Comparison of ENCODE assay signal across 9 mouse cellular contexts in the genomic region with DNA sequence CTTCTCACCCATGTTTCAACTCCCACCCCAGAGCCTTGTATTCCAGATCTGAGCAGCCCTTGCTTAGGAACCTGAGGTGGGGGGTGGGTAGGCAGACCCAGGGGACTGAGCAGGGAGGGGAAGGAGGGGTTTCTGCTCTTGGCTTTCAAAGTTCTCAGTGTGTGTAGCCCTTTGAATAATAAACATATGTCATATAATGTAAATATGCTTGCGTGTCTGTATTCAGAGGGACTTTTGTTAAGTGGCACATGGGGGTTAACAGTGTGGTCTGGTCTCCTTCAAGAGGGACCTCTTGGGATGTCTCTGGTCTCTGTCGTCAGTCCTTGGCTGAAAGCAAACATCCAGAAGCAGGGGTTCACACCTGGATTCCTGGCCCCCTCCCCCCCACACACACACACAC.
DNase-seq lines count a peak whose midpoint lies in the region; ATAC-seq lines count a peak whose summit lies in the region.
"Had no signal": no experiment of that assay in that cellular context is flagged by ENCODE, and none has a peak within 500 bp of the region (broad histone marks: within the 10 kb centered on the region; RNA-seq: fewer than 3 reads in every experiment).

No protein-coding gene starts in this region.

- 37% methylated on average over 2 of the region's 2 CpGs for WGBS in heart, embryonic 12.5 days
- 25% methylated on average over 2 of the region's 2 CpGs for WGBS in hindbrain, embryonic 13.5 days
- WGBS in midbrain, embryonic 11.5 days, result 53% methylated on average over 2 of the region's 2 CpGs

- no peaks in the 10 kb centered on the region for H3K9me3 ChIP-seq in heart, embryonic 12.5 days (replicated peaks)
- H3K9me3 ChIP-seq in hindbrain, embryonic 13.5 days, result no peaks in the 10 kb centered on the region
- no peaks in the 10 kb centered on the region for H3K9me3 ChIP-seq in midbrain, embryonic 11.5 days (ENCODE audit: control insufficient read depth, low read length)

- no peaks in the 10 kb centered on the region for H3K27me3 ChIP-seq in heart, embryonic 12.5 days (replicated peaks)
- H3K27me3 ChIP-seq in hindbrain, embryonic 13.5 days, result no peaks in the 10 kb centered on the region
- no peaks in the 10 kb centered on the region for H3K27me3 ChIP-seq in midbrain, embryonic 11.5 days (ENCODE audit: control insufficient read depth, insufficient read depth, low read length)

- no peaks in the 10 kb centered on the region for H3K36me3 ChIP-seq in heart, embryonic 12.5 days
- peaks cover 14% of the 10 kb centered on the region for H3K36me3 ChIP-seq in hindbrain, embryonic 13.5 days
- no peaks in the 10 kb centered on the region for H3K36me3 ChIP-seq in midbrain, embryonic 11.5 days (ENCODE audit: control insufficient read depth, insufficient read depth, low read length)

- DNase-seq in heart, adult 11 months, result no peak
- DNase-seq in NIH3T3 (ENCODE audit: low read depth), result peak; percentile 49
- no peak for DNase-seq in midbrain, embryonic 11.5 days (ENCODE audit: low spot score, missing footprints)
- no peak for DNase-seq in ovary, postnatal 10 days (ENCODE audit: low spot score)
- no peak for DNase-seq in gastrocnemius, postnatal 10 days

- H3K4me3 ChIP-seq in heart, embryonic 12.5 days, result no peak overlapping the region
- H3K4me3 ChIP-seq in hindbrain, embryonic 13.5 days, result peak overlapping the region; percentile 24; the same call in 1 of the 2 replicates
- no peak overlapping the region for H3K4me3 ChIP-seq in midbrain, embryonic 11.5 days (ENCODE audit: low read depth, low read length)

- no peak for ATAC-seq in heart, embryonic 12.5 days (ENCODE audit: insufficient number of reproducible peaks, low FRiP score)
- ATAC-seq in hindbrain, embryonic 13.5 days (ENCODE audit: low FRiP score), result peak; percentile 3; the same call in 1 of the 2 replicates
- peak; percentile 9 for ATAC-seq in midbrain, embryonic 11.5 days (ENCODE audit: low FRiP score)
- ATAC-seq in activated CD4-positive, CD25-positive, alpha-beta regulatory T cell, adult 4 months, result no peak
- ATAC-seq: inflammation-experienced regulatory T-cells, adult 6 months had no signal

- no peak overlapping the region for H3K27ac ChIP-seq in heart, embryonic 12.5 days (ENCODE audit: poor library complexity, severe bottlenecking)
- H3K27ac ChIP-seq in hindbrain, embryonic 13.5 days, result peak overlapping the region; percentile 86
- H3K27ac ChIP-seq in midbrain, embryonic 11.5 days (ENCODE audit: low read depth, low read length), result peak overlapping the region; percentile 40; the same call in 1 of the 2 replicates

- H3K4me2 ChIP-seq in heart, embryonic 12.5 days, result peak overlapping the region; percentile 66
- peak overlapping the region; percentile 47 for H3K4me2 ChIP-seq in hindbrain, embryonic 13.5 days
- peak overlapping the region; percentile 50 for H3K4me2 ChIP-seq in midbrain, embryonic 11.5 days

- peaks cover 30% of the 10 kb centered on the region for H3K4me1 ChIP-seq in heart, embryonic 12.5 days (replicated peaks)
- H3K4me1 ChIP-seq in hindbrain, embryonic 13.5 days (replicated peaks), result peaks cover 63% of the 10 kb centered on the region
- H3K4me1 ChIP-seq in midbrain, embryonic 11.5 days (ENCODE audit: control insufficient read depth, insufficient read depth, low read length), result peaks cover 24% of the 10 kb centered on the region

- 0 out of 2 replicates have a peak overlapping the region, but pooled peaks have one; percentile 20 for H3K9ac ChIP-seq in heart, embryonic 12.5 days
- peak overlapping the region; percentile 65; the same call in 1 of the 2 replicates for H3K9ac ChIP-seq in hindbrain, embryonic 13.5 days
- peak overlapping the region; percentile 56 for H3K9ac ChIP-seq in midbrain, embryonic 11.5 days (ENCODE audit: low read length)

Comparison
In these comparisons a context has a peak if more than half of its experiments do, and no peak if none do; other contexts are left out.
1. ATAC-seq: peak in hindbrain, embryonic 13.5 days (single experiment) and midbrain, embryonic 11.5 days (single experiment); none in heart, embryonic 12.5 days (single experiment) and activated CD4-positive, CD25-positive, alpha-beta regulatory T cell, adult 4 months (single experiment).
2. Peak in every context shown above with its lines, with median percentiles within 50 percentile points of each other: H3K4me2 ChIP-seq and H3K9ac ChIP-seq.